Mouse (Mus musculus): ENCODE measurements around the gene Wdr20rt.
"Not testable (repeated sequence)": the region's sequence is repeated elsewhere in the genome, so short reads cannot be mapped to it uniquely, and the experiment has no call there.

Wdr20rt gene

DNA sequence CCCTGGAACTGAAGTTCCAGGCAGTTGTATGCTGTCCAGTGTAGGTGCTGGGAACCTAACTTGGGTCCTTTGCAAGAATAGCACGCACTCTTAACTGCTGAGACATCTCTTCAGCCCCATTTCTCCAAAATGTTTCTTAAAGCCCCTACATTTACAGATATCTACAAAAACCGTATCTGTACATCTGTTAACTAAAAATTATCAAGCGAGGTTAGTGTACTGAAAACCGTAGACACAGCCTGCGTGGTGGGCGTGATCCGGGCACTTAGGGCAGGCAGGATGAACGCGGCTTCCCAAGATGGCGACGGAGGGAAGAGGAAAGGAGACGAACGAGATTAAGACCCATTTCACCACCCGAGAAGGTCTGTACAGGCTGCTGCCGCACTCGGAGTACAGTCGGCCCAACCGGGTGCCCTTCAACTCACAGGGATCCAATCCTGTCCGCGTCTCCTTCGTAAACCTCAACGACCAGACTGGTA lies at the start of gene Wdr20rt:
TSS of gene Wdr20rt (plus strand) at position 51 of the 479 bp plus-strand sequence.
- DNase-seq, result no peak

- no peak for DNase-seq
These were observed 38.0 kb upstream of the Wdr20rt start for GRCm38 (mm10) chr12:65187365-65187764.

GRCm38 (mm10) chr12:65189213-65189612 lies 36.1 kb upstream of the Wdr20rt start:
- DNase-seq, result no peak

- no peak for DNase-seq
These were observed 31.2 kb upstream of the Wdr20rt start for GRCm38 (mm10) chr12:65194003-65194530.

GRCm38 (mm10) chr12:65201812-65202211 lies 23.5 kb upstream of the Wdr20rt start:
- no peak for DNase-seq

- no peak for DNase-seq
These were observed 18.9 kb upstream of the Wdr20rt start for GRCm38 (mm10) chr12:65206431-65206830.

DNA sequence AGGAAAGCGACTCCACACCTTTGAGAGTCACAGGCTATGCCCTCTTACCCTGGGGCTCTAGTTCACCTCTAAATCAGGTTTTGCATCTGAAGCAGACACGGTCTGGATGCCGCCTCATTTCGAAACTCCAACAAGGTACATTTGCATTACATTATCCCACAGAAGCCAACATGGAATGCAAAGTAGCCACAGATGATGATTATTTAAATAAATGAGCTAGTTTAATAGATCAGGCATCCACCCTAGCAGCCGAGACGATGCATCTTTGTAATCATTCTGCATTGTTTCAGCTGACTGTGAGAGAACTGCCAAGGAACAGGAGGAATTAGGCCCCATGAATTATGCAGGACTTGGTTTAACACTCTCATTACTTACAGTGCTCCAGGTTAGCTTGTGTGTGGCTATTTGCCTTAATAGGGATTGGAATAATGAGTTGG lies 8.9 kb upstream of the Wdr20rt start:
- DNase-seq, result no peak

GRCm38 (mm10) chr12:65228628-65229027 lies 3.3 kb downstream of the Wdr20rt start:
- no peak for DNase-seq

DNA sequence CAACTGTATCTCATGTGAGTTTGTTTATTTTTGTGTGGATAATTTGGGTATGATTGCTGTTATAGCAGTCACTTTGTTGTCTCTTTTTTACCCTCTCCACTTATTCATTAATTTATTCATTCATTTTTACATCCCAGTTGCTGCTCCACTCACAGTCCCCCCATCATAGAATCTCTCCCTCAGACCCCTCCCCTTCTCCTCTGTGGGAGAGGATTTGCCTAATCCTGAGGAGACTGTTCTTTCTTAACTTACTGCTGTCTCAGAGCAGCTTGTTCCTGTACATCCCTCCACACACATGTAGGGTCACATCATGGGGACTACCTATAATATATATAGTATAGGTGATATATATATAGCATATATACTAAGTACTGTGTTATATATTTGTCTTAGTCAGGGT lies 3.7 kb downstream of the Wdr20rt start:
- no peak for DNase-seq

- DNase-seq, result not testable (repeated sequence)
These were observed 7.5 kb downstream of the Wdr20rt start for GRCm38 (mm10) chr12:65232801-65233200.

GRCm38 (mm10) chr12:65250116-65250738 lies 24.9 kb downstream of the Wdr20rt start:
- DNase-seq, result no peak

GRCm38 (mm10) chr12:65256887-65257286 lies 31.6 kb downstream of the Wdr20rt start:
- no peak for DNase-seq

- DNase-seq, result peak; percentile 11
These were observed 33.2 kb downstream of the Wdr20rt start for GRCm38 (mm10) chr12:65258212-65259138.

DNA sequence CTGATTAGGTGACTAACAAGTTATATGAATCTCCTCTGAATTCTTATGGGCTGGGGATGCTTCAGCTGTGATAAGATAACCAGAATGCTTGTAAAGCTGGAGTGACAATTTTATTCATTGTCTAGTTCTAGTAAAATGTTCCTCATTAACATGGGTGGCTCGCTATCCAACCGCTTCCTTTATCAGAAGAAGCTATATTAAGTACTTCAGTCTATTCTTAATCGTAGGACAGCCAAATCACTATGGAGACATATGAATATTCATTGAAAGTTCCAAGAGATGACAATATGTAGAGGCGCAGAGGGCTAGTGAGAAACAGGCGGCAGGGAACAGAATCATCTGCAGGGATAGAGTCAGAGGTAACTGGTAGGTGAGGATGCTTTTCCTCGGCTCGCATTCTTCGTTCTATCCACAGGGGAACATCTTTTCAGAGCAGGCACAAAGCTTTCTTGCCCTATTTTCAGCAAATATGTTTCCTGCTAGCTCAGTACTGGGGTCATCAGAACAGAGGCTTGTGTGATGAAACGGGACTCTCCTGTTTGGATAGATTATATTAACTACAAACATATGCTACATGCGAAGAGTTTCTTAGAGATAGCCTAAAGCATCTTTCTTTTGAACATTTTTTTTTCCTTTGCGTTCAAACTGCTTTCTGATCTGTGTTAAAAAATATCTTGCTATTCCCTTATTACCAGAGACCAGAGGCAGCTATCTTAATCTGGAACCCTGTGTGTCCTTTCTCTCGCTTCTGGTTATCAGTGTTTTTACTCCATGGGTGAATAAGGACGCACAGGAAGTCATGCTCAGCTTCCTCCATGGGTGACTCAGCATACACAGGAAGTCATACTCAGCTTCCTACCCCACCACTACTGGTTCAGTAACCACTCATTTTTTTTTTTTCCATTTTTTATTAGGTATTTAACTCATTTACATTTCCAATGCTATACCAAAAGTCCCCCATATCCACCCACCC lies 34.1 kb downstream of the Wdr20rt start:
- peak; percentile 6 for DNase-seq

DNA sequence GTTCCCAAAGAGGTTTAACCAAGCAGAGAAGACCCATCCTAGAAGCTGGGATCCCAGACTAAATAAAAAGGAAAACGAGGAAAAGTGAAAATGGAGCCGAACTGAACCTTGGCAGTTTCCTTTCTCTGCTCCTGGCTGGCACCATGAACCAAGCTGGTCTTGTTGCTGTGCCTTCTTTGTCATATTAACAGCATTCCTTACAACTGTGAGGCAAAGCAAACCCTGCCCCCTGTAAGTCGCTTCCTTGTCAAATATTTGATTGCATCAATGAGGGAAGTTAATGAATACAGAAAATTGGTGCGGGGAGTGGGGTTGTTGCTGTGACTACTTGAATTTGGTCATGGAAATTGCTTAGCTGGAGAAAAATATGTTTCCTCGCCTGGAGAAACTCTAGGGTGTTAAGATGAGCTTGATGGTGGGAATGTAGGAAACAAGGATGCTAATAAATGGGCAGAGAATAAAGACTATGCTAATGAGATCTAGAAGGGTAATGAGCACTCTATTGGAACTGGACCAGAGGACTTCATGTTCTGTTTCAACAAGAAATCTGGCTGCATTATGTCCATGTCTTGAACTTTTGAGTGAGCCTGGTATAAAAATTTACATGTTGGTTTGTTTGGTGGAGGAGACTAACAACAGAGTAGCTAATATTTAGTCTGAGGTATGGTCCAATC lies 43.1 kb downstream of the Wdr20rt start:
- no peak for DNase-seq

- DNase-seq, result no peak
These were observed 44.1 kb downstream of the Wdr20rt start for GRCm38 (mm10) chr12:65269406-65269805.

DNA sequence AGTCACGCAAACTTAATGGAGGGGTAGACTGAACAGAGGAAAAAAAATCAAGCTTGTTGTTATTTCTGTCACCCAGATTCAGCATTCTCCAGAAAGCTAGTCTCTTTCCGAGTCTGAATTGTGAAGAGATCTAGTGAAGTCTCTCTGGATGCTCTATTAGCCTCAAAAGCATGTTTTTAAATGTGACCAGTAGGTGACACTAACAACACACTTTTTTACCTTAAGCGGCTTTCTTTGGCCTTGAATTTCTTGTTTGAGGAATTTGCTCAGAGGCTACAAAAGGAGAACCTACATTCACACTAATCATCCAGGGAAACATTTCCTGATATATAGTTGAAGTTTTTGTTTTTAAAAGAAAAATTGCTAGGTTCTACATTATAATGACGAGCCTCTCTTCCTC lies 48.5 kb downstream of the Wdr20rt start:
- no peak for DNase-seq

Measured in right cerebral cortex, postnatal 4 days (tissue).